ENCODE assay signal across 32 mouse cellular contexts in the genomic region with DNA sequence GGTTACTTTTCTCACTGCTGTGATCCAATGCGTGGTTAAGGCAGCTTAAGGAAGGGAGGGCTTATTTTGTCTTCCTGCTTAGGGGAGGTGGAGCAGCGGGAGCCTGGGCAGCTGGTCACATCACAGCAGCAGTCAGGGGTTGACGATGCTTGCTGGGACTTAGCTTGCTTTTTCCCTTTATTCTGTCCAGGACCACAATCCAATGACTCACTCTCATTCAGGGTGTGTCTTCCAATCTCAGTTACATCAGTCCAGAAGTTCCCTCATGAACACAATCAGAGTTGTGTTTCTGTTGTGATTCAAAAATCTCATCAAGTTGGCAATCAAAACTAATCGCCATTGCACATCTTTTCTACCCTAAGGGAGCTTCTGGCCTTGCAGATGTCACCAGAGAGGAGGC. TPM values are rescaled to one million over a fixed set of nuclear protein-coding genes. Genes with fewer than 3 reads are reported as not detected.
DNase-seq lines count a peak whose midpoint lies in the region; TF ChIP-seq lines count a peak whose summit lies in the region.
"Had no signal": no experiment of that assay in that cellular context is flagged by ENCODE, and none has a peak within 500 bp of the region (broad histone marks: within the 10 kb centered on the region; RNA-seq: fewer than 3 reads in every experiment).

No protein-coding gene starts in this region.

- TF ChIP-seq POLR2A in myocyte (IDR thresholded peaks at IDR 0.05; ENCODE audit: insufficient read length, low read depth), result no peak

- no peaks in the 10 kb centered on the region for H3K79me2 ChIP-seq in C2C12 (ENCODE audit: control insufficient read depth, insufficient read depth)
- no peaks in the 10 kb centered on the region for H3K79me2 ChIP-seq in myocyte (ENCODE audit: control insufficient read depth, insufficient read depth)

- H3K4me2 ChIP-seq in myocyte (ENCODE audit: low read depth), result peak overlapping the region; percentile 10
- H3K4me2 ChIP-seq: heart, embryonic 13.5 days; hindbrain, embryonic 12.5 days; hindbrain, embryonic 15.5 days had no signal

- no peak for TF ChIP-seq CTCF in C2C12 (IDR thresholded peaks at IDR 0.05; ENCODE audit: control insufficient read depth, insufficient read depth, insufficient read length)

- DNase-seq in 3T3-L1 (ENCODE audit: low read depth, low spot score) (peak; percentile 74), R1 (ENCODE audit: low read depth, low spot score) (peak; percentile 35)
- no peak for DNase-seq in gastrocnemius, postnatal 25 days
- no peak for DNase-seq in right cerebral cortex, postnatal 4 days
- no peak for DNase-seq in kidney, postnatal 14 days
- DNase-seq: adrenal gland, adult 2 months; adrenal gland, postnatal 14 days; cerebellum, adult 11 months; cerebellum, adult 2 months; cerebellum, postnatal 10 days; cerebellum, postnatal 36 days; embryo, embryonic 11 days; forebrain, postnatal 0 days; gastrocnemius, adult 2 months; gastrocnemius, postnatal 36 days; heart, postnatal 14 days; kidney, adult 2 months had no signal

- H3K27me3 ChIP-seq in C2C12 (ENCODE audit: control insufficient read depth, insufficient read depth, insufficient read length), result no peaks in the 10 kb centered on the region
- H3K27me3 ChIP-seq in myocyte (ENCODE audit: control insufficient read depth, insufficient read depth, insufficient read length), result no peaks in the 10 kb centered on the region
- H3K27me3 ChIP-seq: CH12.LX; heart, embryonic 13.5 days; hindbrain, embryonic 12.5 days; hindbrain, embryonic 15.5 days had no signal

- H3K36me3 ChIP-seq in C2C12 (ENCODE audit: control insufficient read depth, insufficient read depth) (no peaks in the 10 kb centered on the region), myocyte (ENCODE audit: control insufficient read depth, insufficient read depth) (no peaks in the 10 kb centered on the region)
- H3K36me3 ChIP-seq: heart, embryonic 13.5 days; hindbrain, embryonic 12.5 days; hindbrain, embryonic 15.5 days had no signal

- no peak overlapping the region for H3ac ChIP-seq in C2C12 (ENCODE audit: control insufficient read depth, insufficient read length, low read depth)
- no peak overlapping the region for H3ac ChIP-seq in myocyte (ENCODE audit: control insufficient read depth, insufficient read length)

- H3K4me3 ChIP-seq in C2C12 (ENCODE audit: insufficient read depth, poor library complexity, severe bottlenecking) (no peak overlapping the region), myocyte (no peak overlapping the region)
- H3K4me3 ChIP-seq: gastrocnemius, adult 2 months; heart, embryonic 13.5 days; hindbrain, embryonic 12.5 days; hindbrain, embryonic 15.5 days had no signal

- no peaks in the 10 kb centered on the region for H3K79me3 ChIP-seq in C2C12 (ENCODE audit: low read depth)

TF ChIP-seq in C2C12, 6 proteins besides CTCF, POLR2A, EP300 and RAD21:
- TF ChIP-seq MYOD1 (IDR thresholded peaks at IDR 0.05; ENCODE audit: control insufficient read depth, insufficient read length, low read depth) (peak; percentile 2), MYOG (IDR thresholded peaks at IDR 0.05; ENCODE audit: control insufficient read depth, extremely low read depth, insufficient read length) (no peak), FOSL1 (IDR thresholded peaks at IDR 0.05; ENCODE audit: insufficient read depth, low read length, poor library complexity, severe bottlenecking) (no peak), CEBPB (IDR thresholded peaks at IDR 0.05; ENCODE audit: low read depth) (no peak), MAX (IDR thresholded peaks at IDR 0.05) (no peak), USF1 (IDR thresholded peaks at IDR 0.05; ENCODE audit: low read depth) (no peak)

TF ChIP-seq in myocyte, 11 proteins besides CTCF, POLR2A, EP300 and RAD21:
- TF ChIP-seq REST (IDR thresholded peaks at IDR 0.05; ENCODE audit: insufficient read depth, insufficient read length), result no peak
- no peak for TF ChIP-seq MYOG (IDR thresholded peaks at IDR 0.05; ENCODE audit: control insufficient read depth in 1 of 3, insufficient read depth in 1 of 3, insufficient read length in 2 of 3, low read depth in 2 of 3)
- no peak for TF ChIP-seq MAX (IDR thresholded peaks at IDR 0.05; ENCODE audit: low read depth)
- TF ChIP-seq TCF3 (IDR thresholded peaks at IDR 0.05; ENCODE audit: insufficient read length, low read depth), result no peak
- TF ChIP-seq POLR2AphosphoS2 (IDR thresholded peaks at IDR 0.05; ENCODE audit: insufficient read length, low read depth), result no peak
- peak in 2 of 3 experiments; percentile 7 to 45 for TF ChIP-seq MYOD1 (IDR thresholded peaks at IDR 0.05; ENCODE audit: control insufficient read depth in 1 of 3, insufficient read length in 2 of 3, low read depth in 2 of 3)

RNA-seq across cellular contexts. Expression of a gene that starts 48.9 kb away (rescaled TPM):
- polyA plus RNA-seq in C2C12 (2012; fragmentation: generic; extraction: Trizol), result not detected
- polyA plus RNA-seq in myocyte (2012; fragmentation: generic; extraction: Trizol), result not detected
- total RNA-seq in gastrocnemius, postnatal 25 days (2021), result not detected
- total RNA-seq: adrenal gland, postnatal 14 days; CH12.LX; forebrain, postnatal 0 days; gastrocnemius, adult 2 months; gastrocnemius, postnatal 36 days; granulocyte monocyte progenitor cell, adult 5-6 weeks; hematopoietic stem cell, adult 5-6 weeks; MEL had no signal
- polyA plus RNA-seq: adrenal gland, adult 2 months; cortical plate, adult 2 months; embryonic facial prominence, embryonic 11.5 days; embryonic facial prominence, embryonic 14.5 days; forebrain, embryonic 11.5 days; frontal cortex, adult 2 months; intestine, postnatal 0 days had no signal

Comparison
In these comparisons a context has a peak if more than half of its experiments do, and no peak if none do; other contexts are left out.
1. DNase-seq: peak in 3T3-L1 (single experiment) and R1 (single experiment); none in gastrocnemius, postnatal 25 days (single experiment), right cerebral cortex, postnatal 4 days (single experiment) and kidney, postnatal 14 days (single experiment).